Mouse (Mus musculus): ENCODE data around the gene Rictor.
"Not testable (repeated sequence)": the region's sequence is repeated elsewhere in the genome, so short reads cannot be mapped to it uniquely, and the experiment has no call there.

Rictor gene

DNA sequence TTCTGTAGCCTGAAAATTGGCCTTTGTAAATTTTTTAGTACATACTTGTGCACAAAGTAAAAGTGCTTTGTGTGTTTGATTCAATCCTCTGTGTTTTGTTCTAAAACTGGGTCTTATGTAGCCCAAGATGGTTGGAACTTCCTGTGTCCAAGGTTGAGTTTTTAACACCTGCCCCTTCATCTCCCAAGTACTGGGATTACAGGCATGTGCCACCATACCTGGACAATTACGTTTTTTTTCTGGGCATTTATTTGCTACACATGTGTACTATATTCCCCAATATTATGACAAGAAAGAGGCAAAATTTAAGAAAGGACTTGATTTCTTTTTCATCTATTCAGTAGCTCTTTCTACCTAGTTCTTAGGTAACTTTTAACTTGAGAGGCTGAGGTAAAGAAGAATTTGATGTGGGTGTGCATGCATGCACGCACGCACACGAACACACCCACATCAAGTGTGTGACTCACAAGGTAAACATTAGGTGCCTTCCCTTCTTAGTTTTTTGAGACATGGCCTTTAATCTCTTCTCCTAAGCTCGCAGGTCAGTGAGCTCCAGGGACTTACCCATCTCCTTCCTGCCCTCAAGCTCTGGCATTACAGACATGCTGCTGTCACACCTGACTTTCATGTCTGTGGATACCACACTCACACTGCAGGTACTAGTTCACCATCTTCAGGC, 18.1 kb downstream of the Rictor start:
- in situ Hi-C loops (cut with MboI, MseI): no loop called here

DNA sequence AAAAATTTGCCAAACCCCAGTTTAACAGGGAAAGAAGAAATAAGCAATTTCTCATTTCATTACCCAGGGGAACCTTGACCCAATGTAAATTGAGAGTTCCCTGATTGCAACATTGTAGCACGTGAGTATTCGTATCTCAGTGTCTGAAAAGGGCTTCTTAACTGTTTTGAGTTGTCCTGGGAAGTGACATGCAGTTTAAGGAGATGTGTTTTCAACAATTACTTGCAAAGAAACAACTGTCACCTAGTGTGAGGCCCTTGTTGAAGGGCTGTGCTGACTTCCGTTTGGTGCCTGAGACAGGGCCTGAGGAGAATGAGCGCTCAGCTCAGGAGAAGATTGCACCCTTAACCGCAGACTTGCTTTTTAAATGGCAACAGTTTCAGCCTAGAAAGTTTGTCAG, 24.9 kb downstream of the Rictor start:
- in situ Hi-C loops (cut with MboI, MseI): no loop called here

DNA sequence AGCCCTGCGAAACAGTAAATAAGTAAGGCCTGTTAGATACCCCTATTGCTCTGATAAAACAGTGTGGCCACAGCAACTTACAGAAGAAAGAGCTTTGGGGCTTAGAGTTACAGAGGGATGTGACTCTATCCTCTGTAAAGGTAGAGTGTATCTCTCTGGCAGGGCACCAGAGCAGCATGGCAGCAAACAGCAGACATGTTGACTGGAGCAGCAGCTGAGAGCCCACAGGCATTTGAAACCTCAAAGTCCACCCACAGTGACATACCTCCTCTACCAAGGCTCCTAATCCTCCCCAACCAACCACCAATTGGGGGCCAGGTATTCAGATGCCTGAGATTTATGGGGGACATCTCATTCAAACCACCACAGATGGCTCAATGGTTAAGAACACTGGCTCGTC, 31.0 kb downstream of the Rictor start:
- in situ Hi-C loops (cut with MboI, MseI): loop anchor here (5.0 kb wide), 1 partner anchor 37 kb away; no protein-coding TSS in a partner anchor

- in situ Hi-C loops (cut with MboI, MseI): no loop called here
Measured at GRCm38 (mm10) chr15:6742337-6743025, 34.3 kb downstream of the Rictor start.

GRCm38 (mm10) chr15:6743723-6744122, 35.5 kb downstream of the Rictor start:
- in situ Hi-C loops (cut with MboI, MseI): no loop called here

DNA sequence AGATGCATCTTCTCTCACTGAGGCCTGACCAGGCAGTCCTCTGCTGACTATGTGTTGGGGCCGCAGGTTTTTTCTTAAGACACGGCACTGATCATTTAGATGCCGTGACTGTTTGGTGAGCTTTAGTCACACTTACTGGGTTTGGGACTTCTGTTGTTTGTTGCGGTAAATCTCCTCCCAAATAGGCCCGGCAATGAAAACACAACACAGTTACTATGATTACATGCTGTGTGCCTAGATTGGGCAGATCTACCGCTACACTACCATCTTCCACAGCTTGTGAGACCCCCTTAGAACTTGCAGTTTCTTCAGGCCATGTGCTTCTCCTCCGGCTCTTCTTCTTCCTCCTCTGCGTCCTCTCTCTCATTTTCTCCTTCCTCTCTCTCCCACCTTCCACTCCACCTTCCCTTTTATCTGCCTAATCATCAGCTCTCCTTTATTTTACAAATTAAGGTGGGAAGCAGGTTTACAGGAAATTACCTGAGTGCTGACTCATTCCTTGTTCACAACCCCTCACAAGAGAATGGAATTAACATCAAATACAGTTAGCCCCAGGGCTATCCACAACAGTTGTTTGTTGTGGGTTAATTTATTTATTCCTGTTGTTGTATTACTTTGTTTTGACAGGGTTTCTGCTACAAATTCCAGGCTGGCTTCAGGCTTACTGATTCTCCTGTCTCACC, 38.3 kb downstream of the Rictor start:
- in situ Hi-C loops (cut with MboI, MseI): not testable (repeated sequence)

DNA sequence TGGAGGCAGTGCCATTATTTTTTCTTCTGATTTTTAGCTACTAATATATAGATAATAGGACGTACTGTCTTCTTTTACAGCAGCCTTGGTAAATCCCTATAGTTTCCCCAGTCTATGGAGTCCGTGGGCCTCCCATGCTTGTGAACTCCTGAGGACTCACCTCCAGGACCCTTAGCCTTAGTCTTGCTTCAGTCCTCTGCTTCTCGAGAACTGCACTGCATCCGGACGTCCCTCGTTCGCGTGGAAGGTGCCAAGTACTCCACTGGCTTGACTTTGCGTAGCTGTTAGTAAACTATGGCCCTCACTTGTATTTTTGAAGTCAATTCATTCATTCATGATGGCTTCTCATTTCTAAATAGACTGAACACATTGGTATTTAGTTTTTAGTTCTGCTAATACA, 38.8 kb downstream of the Rictor start:
- in situ Hi-C loops (cut with MboI, MseI): no loop called here

- in situ Hi-C loops (cut with MboI, MseI): no loop called here
Measured at GRCm38 (mm10) chr15:6754400-6754799, 46.2 kb downstream of the Rictor start.

GRCm38 (mm10) chr15:6772265-6772664, 64.1 kb downstream of the Rictor start:
- in situ Hi-C loops (cut with MboI, MseI): loop anchor here (5.0 kb wide), 1 partner anchor 1345 kb away; no protein-coding TSS in a partner anchor

GRCm38 (mm10) chr15:6786212-6786611, 78.0 kb downstream of the Rictor start:
- in situ Hi-C loops (cut with MboI, MseI): no loop called here

DNA sequence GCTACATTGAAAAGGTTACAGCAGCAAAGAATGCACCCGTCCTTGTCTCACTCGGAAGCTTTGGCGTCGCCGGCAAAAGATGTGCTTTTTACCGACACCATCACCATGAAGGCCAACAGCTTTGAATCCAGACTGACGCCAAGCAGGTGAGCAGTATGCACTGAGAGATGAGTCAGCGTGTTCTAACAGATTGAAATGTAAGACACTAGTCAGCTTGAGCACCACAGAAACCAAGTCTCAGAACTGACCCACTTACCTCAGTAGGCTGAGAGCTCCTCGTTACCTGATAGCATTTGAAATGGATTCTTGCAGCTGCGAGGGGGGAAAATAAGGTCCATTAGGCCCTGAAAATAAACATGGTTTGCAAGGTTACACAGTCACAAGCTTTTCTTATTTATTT, 79.1 kb downstream of the Rictor start:
- in situ Hi-C loops (cut with MboI, MseI): no loop called here

DNA sequence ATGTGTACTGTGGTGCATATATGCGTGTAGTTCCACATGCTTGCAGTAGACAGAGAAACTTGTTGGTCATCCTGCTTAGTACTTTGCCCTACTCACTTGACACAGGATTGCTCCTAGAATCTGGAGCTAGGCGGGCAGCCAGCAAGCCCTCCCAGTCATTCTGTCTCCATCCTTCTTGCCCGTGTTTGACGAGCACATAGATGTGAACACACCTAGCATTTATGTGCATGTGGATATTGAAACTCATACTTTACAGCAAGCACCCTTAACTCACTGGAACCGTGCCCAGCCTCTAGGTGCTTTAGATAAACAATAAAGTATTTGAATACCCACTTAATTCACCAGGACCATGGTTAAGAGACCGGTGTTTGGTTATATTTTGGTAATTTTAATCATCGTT, 81.8 kb downstream of the Rictor start:
- in situ Hi-C loops (cut with MboI, MseI): no loop called here

DNA sequence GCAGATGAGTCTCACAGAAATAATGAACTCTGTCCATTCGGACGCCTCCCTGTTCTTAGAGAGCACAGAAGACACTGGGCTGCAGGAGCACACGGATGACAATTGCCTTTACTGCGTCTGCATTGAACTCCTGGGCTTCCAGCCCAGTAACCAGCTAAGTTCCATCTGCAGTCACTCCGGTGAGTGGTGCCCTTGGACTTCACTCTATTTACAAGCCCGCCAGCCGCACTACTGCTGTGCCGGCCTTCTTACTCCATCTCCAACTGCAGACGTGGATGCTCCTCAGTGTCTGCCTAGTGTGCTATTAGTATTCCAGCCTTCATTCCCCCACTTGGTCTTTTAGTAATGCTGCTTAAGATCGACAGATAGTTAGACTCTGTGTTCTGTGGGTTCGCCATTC, 83.5 kb downstream of the Rictor start:
- in situ Hi-C loops (cut with MboI, MseI): no loop called here

DNA sequence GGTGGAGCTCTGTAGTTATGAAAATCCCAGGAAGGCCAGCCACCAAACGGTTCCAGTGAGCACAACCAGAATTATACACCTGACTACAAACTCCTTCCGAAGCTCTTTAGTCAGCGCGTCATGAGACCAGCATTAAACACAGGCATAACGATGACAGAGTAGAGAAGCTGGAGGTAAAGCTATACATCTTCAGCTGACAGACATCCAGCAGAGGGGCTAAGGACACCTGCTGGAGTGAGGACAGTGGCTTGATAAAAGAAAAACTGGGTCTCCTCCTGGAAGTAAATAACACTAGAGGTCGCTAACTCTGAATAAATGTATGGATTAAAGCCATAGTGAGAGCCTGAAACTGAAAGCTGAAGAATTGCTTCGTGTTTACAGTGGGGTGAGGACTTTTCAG, 84.7 kb downstream of the Rictor start:
- in situ Hi-C loops (cut with MboI, MseI): no loop called here

DNA sequence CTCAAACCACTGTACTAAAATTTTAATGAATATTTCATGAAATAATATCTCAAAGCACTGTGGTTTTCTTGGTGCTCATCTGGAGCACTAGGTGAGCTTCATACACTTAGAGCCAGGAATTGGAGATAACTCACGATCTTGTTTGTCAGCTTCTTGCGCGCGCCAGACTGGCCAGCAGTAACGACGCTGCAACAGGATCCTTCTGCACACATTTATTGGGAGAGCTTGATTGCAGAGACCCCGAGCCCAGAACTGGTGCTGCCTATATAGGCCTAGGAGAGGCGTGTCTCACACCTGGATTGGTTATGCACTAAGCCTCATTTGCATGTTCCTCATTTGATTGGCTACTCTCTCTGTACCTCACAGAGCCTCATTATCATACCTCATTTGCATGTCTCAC, 93.0 kb downstream of the Rictor start:
- in situ Hi-C loops (cut with MboI, MseI): not testable (repeated sequence)

GRCm38 (mm10) chr15:6815807-6816206, 107.6 kb downstream of the Rictor start:
- in situ Hi-C loops (cut with MboI, MseI): no loop called here

GRCm38 (mm10) chr15:6840199-6840598, 132.0 kb downstream of the Rictor start:
- in situ Hi-C loops (cut with MboI, MseI): no loop called here

DNA sequence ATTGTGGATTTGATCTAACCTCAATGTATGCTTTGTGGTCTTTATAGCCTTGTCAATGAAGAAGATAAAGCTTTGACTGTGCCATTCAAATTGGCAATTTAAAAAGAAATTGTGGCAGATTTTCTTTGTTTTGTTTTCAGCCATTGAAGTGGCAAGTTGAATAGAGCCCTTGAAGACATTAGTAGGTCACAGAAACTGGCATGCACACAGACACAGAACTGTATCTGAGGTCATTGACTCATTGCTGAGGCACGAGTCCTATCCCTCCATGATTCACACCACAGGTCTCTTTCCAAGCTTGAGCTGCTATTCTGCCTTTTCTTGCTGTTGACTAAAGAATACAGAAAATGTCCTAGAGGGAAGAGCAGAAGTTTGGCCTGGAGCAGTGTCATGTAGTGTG, 141.7 kb downstream of the Rictor start:
- in situ Hi-C loops (cut with MboI, MseI): no loop called here

Data from regulatory T cell (primary cell).